In the genomic region with DNA sequence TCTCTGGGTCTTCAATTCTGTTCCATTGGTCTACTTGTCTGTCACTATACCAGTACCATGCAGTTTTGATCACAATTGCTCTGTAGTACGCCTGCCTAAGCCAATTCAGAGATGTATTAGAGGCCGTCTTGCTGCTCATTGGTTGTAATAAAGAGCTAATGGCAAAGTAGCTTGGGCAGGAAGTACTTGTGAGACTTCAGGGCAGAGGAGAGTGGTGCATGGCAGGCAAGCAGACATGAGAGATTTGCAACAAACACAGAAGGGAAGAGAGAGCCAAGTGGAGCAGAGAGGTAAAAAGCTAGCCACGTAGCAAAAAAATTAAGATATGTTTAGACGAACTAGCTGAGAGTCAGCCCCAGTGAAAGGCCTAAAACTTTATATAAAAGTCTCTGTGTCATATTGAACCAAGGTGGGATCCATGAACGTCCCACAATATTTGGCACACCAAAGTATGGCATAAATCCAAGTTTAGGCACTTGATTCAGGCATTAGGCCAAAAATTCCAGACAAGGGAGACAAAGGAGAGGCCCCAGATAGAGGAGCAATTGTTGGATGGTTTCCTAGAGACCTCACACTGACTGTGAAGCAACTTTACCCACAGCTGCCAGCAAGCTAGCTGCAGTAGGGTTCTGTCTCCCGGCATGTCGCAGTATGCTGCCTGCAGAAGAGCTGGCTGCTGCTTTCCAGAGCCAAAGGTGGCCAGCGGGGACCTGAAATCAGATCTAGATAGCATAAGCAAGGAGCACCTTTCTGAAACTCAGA, we compare ENCODE assay signal across 10 mouse cellular contexts. TPM values are rescaled to one million over a fixed set of nuclear protein-coding genes. Genes with fewer than 3 reads are reported as not detected.
DNase-seq lines count a peak whose midpoint lies in the region; ATAC-seq and TF ChIP-seq lines count a peak whose summit lies in the region.
"Had no signal": no experiment of that assay in that cellular context is flagged by ENCODE, and none has a peak within 500 bp of the region (broad histone marks: within the 10 kb centered on the region; RNA-seq: fewer than 3 reads in every experiment).

No protein-coding gene starts in this region.

- peak overlapping the region; percentile 82; the same call in 1 of the 2 replicates for H3K27ac ChIP-seq in lung, embryonic 14.5 days (ENCODE audit: low read depth)
- no peak overlapping the region for H3K27ac ChIP-seq in hindbrain, embryonic 11.5 days (ENCODE audit: low read depth, low read length)
- H3K27ac ChIP-seq in midbrain, postnatal 0 days (ENCODE audit: low read depth, low read length) = no peak overlapping the region
- no peak overlapping the region for H3K27ac ChIP-seq in liver, postnatal 0 days (ENCODE audit: low read depth)

- H3K27me3 ChIP-seq in lung, embryonic 14.5 days (ENCODE audit: insufficient read depth, low read length) = no peaks in the 10 kb centered on the region
- no peaks in the 10 kb centered on the region for H3K27me3 ChIP-seq in hindbrain, embryonic 11.5 days (ENCODE audit: control insufficient read depth, insufficient read depth, low read length)
- H3K27me3 ChIP-seq in midbrain, postnatal 0 days (ENCODE audit: insufficient read depth, low read length) = no peaks in the 10 kb centered on the region
- no peaks in the 10 kb centered on the region for H3K27me3 ChIP-seq in liver, postnatal 0 days (ENCODE audit: insufficient read depth, low read length)

- ATAC-seq in lung, embryonic 14.5 days (ENCODE audit: insufficient read depth) = peak; percentile 98
- ATAC-seq in hindbrain, embryonic 11.5 days (ENCODE audit: low FRiP score) = peak; percentile 60; the same call in 1 of the 2 replicates
- ATAC-seq in midbrain, postnatal 0 days (ENCODE audit: low FRiP score) = peak; percentile 82
- ATAC-seq in liver, postnatal 0 days = no peak
- no peak for ATAC-seq in inflammation-experienced regulatory T-cells, adult 6 months

- no peaks in the 10 kb centered on the region for H3K9me3 ChIP-seq in lung, embryonic 14.5 days (ENCODE audit: low read depth, low read length)
- no peaks in the 10 kb centered on the region for H3K9me3 ChIP-seq in hindbrain, embryonic 11.5 days (ENCODE audit: control insufficient read depth, low read length)
- no peaks in the 10 kb centered on the region for H3K9me3 ChIP-seq in midbrain, postnatal 0 days (ENCODE audit: low read length)
- no peaks in the 10 kb centered on the region for H3K9me3 ChIP-seq in liver, postnatal 0 days (ENCODE audit: low read length)

- H3K36me3 ChIP-seq in lung, embryonic 14.5 days (ENCODE audit: insufficient read depth) = no peaks in the 10 kb centered on the region
- no peaks in the 10 kb centered on the region for H3K36me3 ChIP-seq in hindbrain, embryonic 11.5 days (ENCODE audit: control insufficient read depth, insufficient read depth, low read length)
- no peaks in the 10 kb centered on the region for H3K36me3 ChIP-seq in midbrain, postnatal 0 days (ENCODE audit: insufficient read depth, low read length)
- H3K36me3 ChIP-seq in liver, postnatal 0 days (replicated peaks; ENCODE audit: insufficient read depth, low read length) = no peaks in the 10 kb centered on the region

- no peak for TF ChIP-seq EP300 in liver, postnatal 0 days (IDR thresholded peaks at IDR 0.05; ENCODE audit: low read depth)

- no peak for TF ChIP-seq CTCF in lung, embryonic 14.5 days (IDR thresholded peaks at IDR 0.05; ENCODE audit: low read depth)
- TF ChIP-seq CTCF in midbrain, postnatal 0 days (IDR thresholded peaks at IDR 0.05) = no peak
- no peak for TF ChIP-seq CTCF in liver, postnatal 0 days (IDR thresholded peaks at IDR 0.05; ENCODE audit: low read depth)

- WGBS in lung, embryonic 14.5 days = 36% methylated on average over 8 of the region's 8 CpGs
- 71% methylated on average over 8 of the region's 8 CpGs for WGBS in hindbrain, embryonic 11.5 days
- WGBS in midbrain, postnatal 0 days = 48% methylated on average over 8 of the region's 8 CpGs
- 73% methylated on average over 8 of the region's 8 CpGs for WGBS in liver, postnatal 0 days (ENCODE audit: insufficient replicate concordance)

- peaks cover 3% of the 10 kb centered on the region; the same call in 1 of the 2 replicates for H3K4me1 ChIP-seq in lung, embryonic 14.5 days (ENCODE audit: insufficient read depth)
- H3K4me1 ChIP-seq in hindbrain, embryonic 11.5 days (replicated peaks; ENCODE audit: control insufficient read depth, insufficient read depth, low read length) = no peaks in the 10 kb centered on the region
- no peaks in the 10 kb centered on the region for H3K4me1 ChIP-seq in midbrain, postnatal 0 days (ENCODE audit: insufficient read depth, low read length)
- H3K4me1 ChIP-seq in liver, postnatal 0 days (ENCODE audit: insufficient read depth) = no peaks in the 10 kb centered on the region

- H3K9ac ChIP-seq in lung, embryonic 14.5 days = no peak overlapping the region
- H3K9ac ChIP-seq in hindbrain, embryonic 11.5 days (ENCODE audit: low read depth, low read length) = no peak overlapping the region
- no peak overlapping the region for H3K9ac ChIP-seq in midbrain, postnatal 0 days (replicated peaks; ENCODE audit: low read length, poor library complexity, severe bottlenecking)
- no peak overlapping the region for H3K9ac ChIP-seq in liver, postnatal 0 days (replicated peaks)

- H3K4me3 ChIP-seq in lung, embryonic 14.5 days (ENCODE audit: low read depth, low read length) = no peak overlapping the region
- H3K4me3 ChIP-seq in hindbrain, embryonic 11.5 days (ENCODE audit: low read depth, low read length) = no peak overlapping the region
- H3K4me3 ChIP-seq in midbrain, postnatal 0 days (ENCODE audit: low read depth, low read length) = no peak overlapping the region
- H3K4me3 ChIP-seq in liver, postnatal 0 days (ENCODE audit: low read depth, low read length) = no peak overlapping the region
- H3K4me3 ChIP-seq: erythroblast, embryonic 14.5 days had no signal

- H3K4me2 ChIP-seq in lung, embryonic 14.5 days = no peak overlapping the region
- no peak overlapping the region for H3K4me2 ChIP-seq in hindbrain, embryonic 11.5 days (replicated peaks; ENCODE audit: low read depth, low read length)
- H3K4me2 ChIP-seq in midbrain, postnatal 0 days (ENCODE audit: low read depth, low read length, poor library complexity, severe bottlenecking) = no peak overlapping the region
- no peak overlapping the region for H3K4me2 ChIP-seq in liver, postnatal 0 days (ENCODE audit: low read depth, low read length)

- DNase-seq in lung, embryonic 14.5 days = peak; percentile 88
- no peak for DNase-seq in lung, postnatal 14 days
- DNase-seq in heart, adult 18-20 months = peak; percentile 63 to 67
- DNase-seq in hindbrain, embryonic 11.5 days (ENCODE audit: low spot score) = peak; percentile 10
- peak; percentile 84 for DNase-seq in midbrain, postnatal 0 days (ENCODE audit: low spot score)
- no peak for DNase-seq in liver, postnatal 0 days
- no peak for DNase-seq in left cerebral cortex, adult 18-20 months (ENCODE audit: low spot score in 2 of 2)

RNA-seq across cellular contexts. Expression of a gene that starts 14.5 kb away (rescaled TPM):
- polyA plus RNA-seq in lung, embryonic 14.5 days (2014; fragmentation: Nextera tagmentation; extraction: Ambion mirVana) = not detected in 2 replicates
- not detected for total RNA-seq in heart, adult 18-20 months (2021)
- not detected in 2 replicates for polyA plus RNA-seq in hindbrain, embryonic 11.5 days (2014; fragmentation: Nextera tagmentation; extraction: Ambion mirVana)
- not detected in 2 replicates for total RNA-seq in midbrain, postnatal 0 days (2014; rRNA removed)
- polyA plus RNA-seq in midbrain, postnatal 0 days (2015; fragmentation: Nextera tagmentation; extraction: Ambion mirVana) = 0.17 TPM in 1 of 2 replicates, not detected in the other
- polyA plus RNA-seq in liver, postnatal 0 days (2015; fragmentation: Nextera tagmentation; extraction: Ambion mirVana) = not detected in 2 replicates
- not detected for polyA plus RNA-seq in inflammation-experienced regulatory T-cells, adult 6 months (2017; shearing (Covaris generic))
- not detected for total RNA-seq in left cerebral cortex, adult 18-20 months (2021)
- polyA plus RNA-seq: erythroblast, embryonic 14.5 days; limb, embryonic 11.5 days had no signal

Comparison
In these comparisons a context has a peak if more than half of its experiments do, and no peak if none do; other contexts are left out.
1. DNase-seq: peak in lung, embryonic 14.5 days (single experiment), heart, adult 18-20 months (2 of 2), hindbrain, embryonic 11.5 days (single experiment) and midbrain, postnatal 0 days (single experiment); none in lung, postnatal 14 days (single experiment), liver, postnatal 0 days (single experiment) and left cerebral cortex, adult 18-20 months (0 of 2).
2. ATAC-seq: peak in lung, embryonic 14.5 days (single experiment), hindbrain, embryonic 11.5 days (single experiment) and midbrain, postnatal 0 days (single experiment); none in liver, postnatal 0 days (single experiment) and inflammation-experienced regulatory T-cells, adult 6 months (single experiment).